ENCODE assay signal across 7 mouse cellular contexts in genomic region chr13:52565103-52565739, GRCm38 (mm10). TPM values are rescaled to one million over a fixed set of nuclear protein-coding genes. Genes with fewer than 3 reads are reported as not detected.
DNase-seq lines count a peak whose midpoint lies in the region.

No protein-coding gene starts in this region.

- peaks cover 20% of the 10 kb centered on the region for H3K4me1 ChIP-seq in limb, embryonic 10.5 days

- no peaks in the 10 kb centered on the region for H3K9me3 ChIP-seq in limb, embryonic 10.5 days (replicated peaks)

- no peak overlapping the region for H3K4me3 ChIP-seq in limb, embryonic 10.5 days

- no peaks in the 10 kb centered on the region for H3K36me3 ChIP-seq in limb, embryonic 10.5 days

- DNase-seq in layer of hippocampus, adult 11-12 months (ENCODE audit: low spot score): peak; percentile 29
- DNase-seq in layer of hippocampus, postnatal 36 days: no peak
- DNase-seq in A20 (ENCODE audit: low read depth, low spot score) (peak; percentile 41), ES-CJ7 (ENCODE audit: low read depth, low spot score) (peak; percentile 73)
- peak; percentile 48 for DNase-seq in embryo, embryonic 10.5 days (ENCODE audit: low spot score)
- DNase-seq in ovary, adult 18-20 months (ENCODE audit: low spot score): no peak
- no peak for DNase-seq in limb, embryonic 10.5 days (ENCODE audit: low spot score)

- H3K27me3 ChIP-seq in limb, embryonic 10.5 days (ENCODE audit: low read depth, poor library complexity, severe bottlenecking): 0 out of 2 replicates have a peak, but pooled peaks cover 7% of the 10 kb centered on the region

- 91% methylated on average over 18 of the region's 18 CpGs for WGBS in limb, embryonic 10.5 days

- H3K27ac ChIP-seq in limb, embryonic 10.5 days: no peak overlapping the region

RNA-seq across cellular contexts. Expression of gene Syk, which starts 17.8 kb away (rescaled TPM):
- 1 to 10 TPM; 2.9 to 3.8 TPM for total RNA-seq in layer of hippocampus, postnatal 36 days (2021)
- polyA plus RNA-seq in limb, embryonic 10.5 days (2016; fragmentation: Nextera tagmentation; extraction: Ambion mirVana): 2.0 and 2.5 TPM in 2 replicates

RNA-seq across cellular contexts. Expression of gene Diras2, which starts 34.1 kb away (rescaled TPM):
- 100 to 1,000 TPM; 143 to 152 TPM for total RNA-seq in layer of hippocampus, postnatal 36 days (2021)
- polyA plus RNA-seq in limb, embryonic 10.5 days (2016; fragmentation: Nextera tagmentation; extraction: Ambion mirVana): 0.11 TPM in 2 replicates

Comparison
In these comparisons a context has a peak if more than half of its experiments do, and no peak if none do; other contexts are left out.
1. DNase-seq: peak in layer of hippocampus, adult 11-12 months (single experiment), A20 (single experiment), ES-CJ7 (single experiment) and embryo, embryonic 10.5 days (single experiment); none in layer of hippocampus, postnatal 36 days (0 of 2), ovary, adult 18-20 months (single experiment) and limb, embryonic 10.5 days (single experiment).